Mouse (Mus musculus): ENCODE results near the gene 1700021F05Rik. TPM values are rescaled to one million over a fixed set of nuclear protein-coding genes. Genes with fewer than 3 reads are reported as not detected.

Gene 1700021F05Rik
- polyA plus RNA-seq, 1 experiment: 30.9 TPM

GRCm38 (mm10) chr10:43517836-43518235, 23.0 kb downstream of the 1700021F05Rik start:
- H3K4me1 ChIP-seq (ENCODE audit: control insufficient read depth, insufficient read depth, low read length): no peaks in the 10 kb centered on the region
- no peak overlapping the region for H3K4me3 ChIP-seq (ENCODE audit: insufficient read depth, low read length)
- no peak overlapping the region for H3K27ac ChIP-seq (ENCODE audit: insufficient read depth, low read length)
- TF ChIP-seq CTCF (IDR thresholded peaks at IDR 0.05; ENCODE audit: extremely low read depth, insufficient read depth, low read length): no peak
- no peak for TF ChIP-seq POLR2A (IDR thresholded peaks at IDR 0.05; ENCODE audit: extremely low read depth, insufficient read depth, low read length)

- no peak overlapping the region for H3K27ac ChIP-seq (ENCODE audit: insufficient read depth, low read length)
- no peak overlapping the region for H3K4me3 ChIP-seq (ENCODE audit: insufficient read depth, low read length)
- TF ChIP-seq CTCF (IDR thresholded peaks at IDR 0.05; ENCODE audit: extremely low read depth, insufficient read depth, low read length): no peak
- TF ChIP-seq POLR2A (IDR thresholded peaks at IDR 0.05; ENCODE audit: extremely low read depth, insufficient read depth, low read length): no peak
- no peaks in the 10 kb centered on the region for H3K4me1 ChIP-seq (ENCODE audit: control insufficient read depth, insufficient read depth, low read length)
Measured at GRCm38 (mm10) chr10:43516992-43517660, 23.7 kb downstream of the 1700021F05Rik start.

GRCm38 (mm10) chr10:43512976-43513375, 27.8 kb downstream of the 1700021F05Rik start:
- H3K4me1 ChIP-seq (ENCODE audit: control insufficient read depth, insufficient read depth, low read length): no peaks in the 10 kb centered on the region

GRCm38 (mm10) chr10:43509228-43509627, 31.6 kb downstream of the 1700021F05Rik start:
- Histone ChIP-seq H3K4me3 (ENCODE audit: insufficient read depth, low read length) (no peak overlapping the region), H3K4me1 (ENCODE audit: control insufficient read depth, insufficient read depth, low read length) (no peaks in the 10 kb centered on the region), H3K27ac (ENCODE audit: insufficient read depth, low read length) (no peak overlapping the region)

More at GRCm38 (mm10) chr10:43512976-43513375, 27.8 kb downstream of the 1700021F05Rik start:
- Histone ChIP-seq H3K27ac (ENCODE audit: insufficient read depth, low read length) (no peak overlapping the region), H3K4me3 (ENCODE audit: insufficient read depth, low read length) (no peak overlapping the region)
- TF ChIP-seq POLR2A (IDR thresholded peaks at IDR 0.05; ENCODE audit: extremely low read depth, insufficient read depth, low read length) (no peak), CTCF (IDR thresholded peaks at IDR 0.05; ENCODE audit: extremely low read depth, insufficient read depth, low read length) (no peak)

GRCm38 (mm10) chr10:43507051-43507450, 33.7 kb downstream of the 1700021F05Rik start:
- H3K4me1 ChIP-seq (ENCODE audit: control insufficient read depth, insufficient read depth, low read length): no peaks in the 10 kb centered on the region
- no peak for TF ChIP-seq CTCF (IDR thresholded peaks at IDR 0.05; ENCODE audit: extremely low read depth, insufficient read depth, low read length)
- no peak for TF ChIP-seq POLR2A (IDR thresholded peaks at IDR 0.05; ENCODE audit: extremely low read depth, insufficient read depth, low read length)
- no peak overlapping the region for H3K27ac ChIP-seq (ENCODE audit: insufficient read depth, low read length)
- no peak overlapping the region for H3K4me3 ChIP-seq (ENCODE audit: insufficient read depth, low read length)

More at GRCm38 (mm10) chr10:43509228-43509627, 31.6 kb downstream of the 1700021F05Rik start:
- TF ChIP-seq POLR2A (IDR thresholded peaks at IDR 0.05; ENCODE audit: extremely low read depth, insufficient read depth, low read length) (no peak), CTCF (IDR thresholded peaks at IDR 0.05; ENCODE audit: extremely low read depth, insufficient read depth, low read length) (no peak)

- no peak overlapping the region for H3K4me3 ChIP-seq (ENCODE audit: insufficient read depth, low read length)
- H3K27ac ChIP-seq (ENCODE audit: insufficient read depth, low read length): no peak overlapping the region
- H3K4me1 ChIP-seq (ENCODE audit: control insufficient read depth, insufficient read depth, low read length): no peaks in the 10 kb centered on the region
- TF ChIP-seq CTCF (IDR thresholded peaks at IDR 0.05; ENCODE audit: extremely low read depth, insufficient read depth, low read length): no peak
- TF ChIP-seq POLR2A (IDR thresholded peaks at IDR 0.05; ENCODE audit: extremely low read depth, insufficient read depth, low read length): no peak
Measured at GRCm38 (mm10) chr10:43504291-43504690, 36.5 kb downstream of the 1700021F05Rik start.

GRCm38 (mm10) chr10:43502599-43502998, 38.2 kb downstream of the 1700021F05Rik start:
- Histone ChIP-seq H3K27ac (ENCODE audit: insufficient read depth, low read length) (no peak overlapping the region), H3K4me1 (ENCODE audit: control insufficient read depth, insufficient read depth, low read length) (no peaks in the 10 kb centered on the region)
- TF ChIP-seq CTCF (IDR thresholded peaks at IDR 0.05; ENCODE audit: extremely low read depth, insufficient read depth, low read length) (no peak), POLR2A (IDR thresholded peaks at IDR 0.05; ENCODE audit: extremely low read depth, insufficient read depth, low read length) (no peak)

GRCm38 (mm10) chr10:43490846-43491245, 49.9 kb downstream of the 1700021F05Rik start:
- no peak overlapping the region for H3K27ac ChIP-seq (ENCODE audit: insufficient read depth, low read length)
- H3K4me1 ChIP-seq (ENCODE audit: control insufficient read depth, insufficient read depth, low read length): no peaks in the 10 kb centered on the region
- no peak for TF ChIP-seq POLR2A (IDR thresholded peaks at IDR 0.05; ENCODE audit: extremely low read depth, insufficient read depth, low read length)
- TF ChIP-seq CTCF (IDR thresholded peaks at IDR 0.05; ENCODE audit: extremely low read depth, insufficient read depth, low read length): no peak
- H3K4me3 ChIP-seq (ENCODE audit: insufficient read depth, low read length): no peak overlapping the region

More at GRCm38 (mm10) chr10:43502599-43502998, 38.2 kb downstream of the 1700021F05Rik start:
- H3K4me3 ChIP-seq (ENCODE audit: insufficient read depth, low read length): no peak overlapping the region

- TF ChIP-seq CTCF (IDR thresholded peaks at IDR 0.05; ENCODE audit: extremely low read depth, insufficient read depth, low read length) (no peak), POLR2A (IDR thresholded peaks at IDR 0.05; ENCODE audit: extremely low read depth, insufficient read depth, low read length) (no peak)
- Histone ChIP-seq H3K4me1 (ENCODE audit: control insufficient read depth, insufficient read depth, low read length) (no peaks in the 10 kb centered on the region), H3K4me3 (ENCODE audit: insufficient read depth, low read length) (no peak overlapping the region), H3K27ac (ENCODE audit: insufficient read depth, low read length) (no peak overlapping the region)
Measured at GRCm38 (mm10) chr10:43490034-43490433, 50.8 kb downstream of the 1700021F05Rik start.

- Histone ChIP-seq H3K27ac (ENCODE audit: insufficient read depth, low read length) (no peak overlapping the region), H3K4me1 (ENCODE audit: control insufficient read depth, insufficient read depth, low read length) (no peaks in the 10 kb centered on the region), H3K4me3 (ENCODE audit: insufficient read depth, low read length) (no peak overlapping the region)
- TF ChIP-seq CTCF (IDR thresholded peaks at IDR 0.05; ENCODE audit: extremely low read depth, insufficient read depth, low read length) (no peak), POLR2A (IDR thresholded peaks at IDR 0.05; ENCODE audit: extremely low read depth, insufficient read depth, low read length) (no peak)
Measured at GRCm38 (mm10) chr10:43489550-43489949, 51.2 kb downstream of the 1700021F05Rik start.

All from cortical plate, adult 2 months (tissue).